Mouse (Mus musculus): ENCODE data around the gene P2ry13. TPM values are rescaled to one million over a fixed set of nuclear protein-coding genes. Genes with fewer than 3 reads are reported as not detected.
A peak's percentile ranks its signal among the peaks of the same experiment; 100 is the strongest.

The P2ry13 gene
- polyA plus RNA-seq, 1 experiment from 2014 or later = 1.0 TPM

- Histone ChIP-seq H3K9ac (no peak overlapping the region), H3K4me2 (no peak overlapping the region), H3K4me1 (no peaks in the 10 kb centered on the region), H3K27me3 (no peaks in the 10 kb centered on the region), H3K27ac (peak overlapping the region; percentile 58; the same call in 1 of the 2 replicates), H3K36me3 (no peaks in the 10 kb centered on the region), H3K9me3 (no peaks in the 10 kb centered on the region), H3K4me3 (no peak overlapping the region)
- 78% methylated on average over 7 of the region's 7 CpGs for WGBS
- peak; percentile 53; the same call in 1 of the 2 replicates for ATAC-seq (ENCODE audit: insufficient number of reproducible peaks, insufficient read depth, low FRiP score, low TSS enrichment, low read depth)
These were observed 16.6 kb downstream of the P2ry13 start for GRCm38 (mm10) chr3:59194099-59194498.

- no peak for ATAC-seq (ENCODE audit: insufficient number of reproducible peaks, insufficient read depth, low FRiP score, low TSS enrichment, low read depth)
- 90% methylated on average over 6 of the region's 6 CpGs for WGBS
- Histone ChIP-seq H3K9me3 (no peaks in the 10 kb centered on the region), H3K9ac (no peak overlapping the region), H3K27ac (no peak overlapping the region), H3K27me3 (no peaks in the 10 kb centered on the region), H3K4me1 (no peaks in the 10 kb centered on the region), H3K36me3 (no peaks in the 10 kb centered on the region), H3K4me2 (no peak overlapping the region), H3K4me3 (no peak overlapping the region)
These were observed 19.0 kb downstream of the P2ry13 start for GRCm38 (mm10) chr3:59191674-59192073.

GRCm38 (mm10) chr3:59187336-59187735, 23.3 kb downstream of the P2ry13 start:
- H3K9me3 ChIP-seq = no peaks in the 10 kb centered on the region
- no peak for ATAC-seq (ENCODE audit: insufficient number of reproducible peaks, insufficient read depth, low FRiP score, low TSS enrichment, low read depth)
- H3K9ac ChIP-seq = no peak overlapping the region
- H3K36me3 ChIP-seq = no peaks in the 10 kb centered on the region
- H3K4me1 ChIP-seq = no peaks in the 10 kb centered on the region
- H3K27ac ChIP-seq = no peak overlapping the region
- 70% methylated on average over 4 of the region's 4 CpGs for WGBS
- H3K27me3 ChIP-seq = no peaks in the 10 kb centered on the region
- H3K4me2 ChIP-seq = no peak overlapping the region
- H3K4me3 ChIP-seq = no peak overlapping the region

GRCm38 (mm10) chr3:59185662-59186061, 25.0 kb downstream of the P2ry13 start:
- 88% methylated on average over 4 of the region's 4 CpGs for WGBS

GRCm38 (mm10) chr3:59182129-59182528, 28.6 kb downstream of the P2ry13 start:
- H3K4me2 ChIP-seq = no peak overlapping the region
- H3K4me1 ChIP-seq = no peaks in the 10 kb centered on the region
- H3K9me3 ChIP-seq = no peaks in the 10 kb centered on the region
- no peak for ATAC-seq (ENCODE audit: insufficient number of reproducible peaks, insufficient read depth, low FRiP score, low TSS enrichment, low read depth)
- no peaks in the 10 kb centered on the region for H3K27me3 ChIP-seq
- H3K9ac ChIP-seq = no peak overlapping the region
- no peak overlapping the region for H3K4me3 ChIP-seq
- no peaks in the 10 kb centered on the region for H3K36me3 ChIP-seq
- H3K27ac ChIP-seq = no peak overlapping the region

More at GRCm38 (mm10) chr3:59185662-59186061, 25.0 kb downstream of the P2ry13 start:
- no peak for ATAC-seq (ENCODE audit: insufficient number of reproducible peaks, insufficient read depth, low FRiP score, low TSS enrichment, low read depth)
- Histone ChIP-seq H3K9me3 (no peaks in the 10 kb centered on the region), H3K4me1 (no peaks in the 10 kb centered on the region), H3K9ac (no peak overlapping the region), H3K4me3 (no peak overlapping the region), H3K36me3 (no peaks in the 10 kb centered on the region), H3K4me2 (no peak overlapping the region), H3K27me3 (no peaks in the 10 kb centered on the region), H3K27ac (no peak overlapping the region)

GRCm38 (mm10) chr3:59181134-59181533, 29.5 kb downstream of the P2ry13 start:
- Histone ChIP-seq H3K27me3 (no peaks in the 10 kb centered on the region), H3K27ac (no peak overlapping the region), H3K4me1 (no peaks in the 10 kb centered on the region), H3K9me3 (no peaks in the 10 kb centered on the region), H3K4me3 (no peak overlapping the region), H3K9ac (no peak overlapping the region), H3K4me2 (no peak overlapping the region), H3K36me3 (no peaks in the 10 kb centered on the region)
- no peak for ATAC-seq (ENCODE audit: insufficient number of reproducible peaks, insufficient read depth, low FRiP score, low TSS enrichment, low read depth)
- WGBS = 61% methylated on average over 5 of the region's 5 CpGs

GRCm38 (mm10) chr3:59176871-59177270, 33.8 kb downstream of the P2ry13 start:
- ATAC-seq (ENCODE audit: insufficient number of reproducible peaks, insufficient read depth, low FRiP score, low TSS enrichment, low read depth) = no peak
- Histone ChIP-seq H3K4me1 (no peaks in the 10 kb centered on the region), H3K4me2 (no peak overlapping the region), H3K36me3 (no peaks in the 10 kb centered on the region), H3K4me3 (no peak overlapping the region), H3K27ac (no peak overlapping the region), H3K9me3 (no peaks in the 10 kb centered on the region), H3K9ac (no peak overlapping the region), H3K27me3 (no peaks in the 10 kb centered on the region)
- 80% methylated on average over 5 of the region's 5 CpGs for WGBS

- 24% methylated on average over 5 of the region's 5 CpGs for WGBS
- 0 out of 2 replicates have a peak, but pooled peaks have one; percentile 43 for ATAC-seq (ENCODE audit: insufficient number of reproducible peaks, insufficient read depth, low FRiP score, low TSS enrichment, low read depth)
- no peak overlapping the region for H3K27ac ChIP-seq
- H3K9me3 ChIP-seq = no peaks in the 10 kb centered on the region
- H3K4me1 ChIP-seq = peaks cover 2% of the 10 kb centered on the region; the same call in 1 of the 2 replicates
- no peak overlapping the region for H3K9ac ChIP-seq
- no peak overlapping the region for H3K4me3 ChIP-seq
- H3K36me3 ChIP-seq = no peaks in the 10 kb centered on the region
- no peaks in the 10 kb centered on the region for H3K27me3 ChIP-seq
- H3K4me2 ChIP-seq = no peak overlapping the region
These were observed 35.4 kb downstream of the P2ry13 start for GRCm38 (mm10) chr3:59175234-59175633.

GRCm38 (mm10) chr3:59174426-59175154, 36.1 kb downstream of the P2ry13 start:
- Histone ChIP-seq H3K27ac (no peak overlapping the region), H3K27me3 (no peaks in the 10 kb centered on the region), H3K4me2 (no peak overlapping the region), H3K4me3 (no peak overlapping the region), H3K9ac (no peak overlapping the region), H3K36me3 (no peaks in the 10 kb centered on the region), H3K4me1 (peaks cover 8% of the 10 kb centered on the region; the same call in 1 of the 2 replicates), H3K9me3 (no peaks in the 10 kb centered on the region)
- WGBS = 74% methylated on average over 6 of the region's 6 CpGs
- ATAC-seq (ENCODE audit: insufficient number of reproducible peaks, insufficient read depth, low FRiP score, low TSS enrichment, low read depth) = no peak

- Histone ChIP-seq H3K9ac (no peak overlapping the region), H3K4me3 (no peak overlapping the region), H3K4me1 (peaks cover 8% of the 10 kb centered on the region; the same call in 1 of the 2 replicates), H3K27ac (no peak overlapping the region), H3K27me3 (no peaks in the 10 kb centered on the region), H3K4me2 (no peak overlapping the region), H3K36me3 (no peaks in the 10 kb centered on the region), H3K9me3 (no peaks in the 10 kb centered on the region)
- 43% methylated on average over 2 of the region's 2 CpGs for WGBS
- no peak for ATAC-seq (ENCODE audit: insufficient number of reproducible peaks, insufficient read depth, low FRiP score, low TSS enrichment, low read depth)
These were observed 40.6 kb downstream of the P2ry13 start for GRCm38 (mm10) chr3:59169921-59170627.

- Histone ChIP-seq H3K27ac (no peak overlapping the region), H3K9ac (no peak overlapping the region), H3K36me3 (no peaks in the 10 kb centered on the region), H3K4me3 (no peak overlapping the region), H3K9me3 (no peaks in the 10 kb centered on the region), H3K4me2 (no peak overlapping the region), H3K4me1 (peaks cover 8% of the 10 kb centered on the region; the same call in 1 of the 2 replicates), H3K27me3 (no peaks in the 10 kb centered on the region)
- WGBS = 55% methylated on average over 4 of the region's 4 CpGs
- no peak for ATAC-seq (ENCODE audit: insufficient number of reproducible peaks, insufficient read depth, low FRiP score, low TSS enrichment, low read depth)
These were observed 41.5 kb downstream of the P2ry13 start for GRCm38 (mm10) chr3:59169215-59169614.

- Histone ChIP-seq H3K27ac (no peak overlapping the region), H3K4me3 (no peak overlapping the region), H3K4me2 (no peak overlapping the region), H3K36me3 (no peaks in the 10 kb centered on the region), H3K9ac (no peak overlapping the region), H3K27me3 (no peaks in the 10 kb centered on the region), H3K9me3 (no peaks in the 10 kb centered on the region), H3K4me1 (peaks cover 8% of the 10 kb centered on the region; the same call in 1 of the 2 replicates)
- 88% methylated on average over 6 of the region's 6 CpGs for WGBS
- no peak for ATAC-seq (ENCODE audit: insufficient number of reproducible peaks, insufficient read depth, low FRiP score, low TSS enrichment, low read depth)
These were observed 42.2 kb downstream of the P2ry13 start for GRCm38 (mm10) chr3:59168476-59168875.
